Mouse (Mus musculus) urinary bladder, adult 2 months (tissue): ENCODE data around the gene Pou3f3. TPM values are rescaled to one million over a fixed set of nuclear protein-coding genes. Genes with fewer than 3 reads are reported as not detected.

Source experiments
- polyA plus RNA-seq: library from polyadenylated mRNA; depleted of rRNA; stranded (reverse); fragments of >200 nt; gene quantifications from 2 replicates; pipeline ENCODE4 v1.2.3, GENCODE M21; 2012; rRNA removed

The Pou3f3 gene
- polyA plus RNA-seq, 1 experiment = 0.21 TPM

Other genes starting within 250 kb of the Pou3f3 start
- 38.9 and 39.9 TPM in 2 replicates for gene Mrps9, start 155.5 kb downstream of the Pou3f3 start, polyA plus RNA-seq